Mouse (Mus musculus): Measurements from ENCODE around the gene Msh4.

DNA sequence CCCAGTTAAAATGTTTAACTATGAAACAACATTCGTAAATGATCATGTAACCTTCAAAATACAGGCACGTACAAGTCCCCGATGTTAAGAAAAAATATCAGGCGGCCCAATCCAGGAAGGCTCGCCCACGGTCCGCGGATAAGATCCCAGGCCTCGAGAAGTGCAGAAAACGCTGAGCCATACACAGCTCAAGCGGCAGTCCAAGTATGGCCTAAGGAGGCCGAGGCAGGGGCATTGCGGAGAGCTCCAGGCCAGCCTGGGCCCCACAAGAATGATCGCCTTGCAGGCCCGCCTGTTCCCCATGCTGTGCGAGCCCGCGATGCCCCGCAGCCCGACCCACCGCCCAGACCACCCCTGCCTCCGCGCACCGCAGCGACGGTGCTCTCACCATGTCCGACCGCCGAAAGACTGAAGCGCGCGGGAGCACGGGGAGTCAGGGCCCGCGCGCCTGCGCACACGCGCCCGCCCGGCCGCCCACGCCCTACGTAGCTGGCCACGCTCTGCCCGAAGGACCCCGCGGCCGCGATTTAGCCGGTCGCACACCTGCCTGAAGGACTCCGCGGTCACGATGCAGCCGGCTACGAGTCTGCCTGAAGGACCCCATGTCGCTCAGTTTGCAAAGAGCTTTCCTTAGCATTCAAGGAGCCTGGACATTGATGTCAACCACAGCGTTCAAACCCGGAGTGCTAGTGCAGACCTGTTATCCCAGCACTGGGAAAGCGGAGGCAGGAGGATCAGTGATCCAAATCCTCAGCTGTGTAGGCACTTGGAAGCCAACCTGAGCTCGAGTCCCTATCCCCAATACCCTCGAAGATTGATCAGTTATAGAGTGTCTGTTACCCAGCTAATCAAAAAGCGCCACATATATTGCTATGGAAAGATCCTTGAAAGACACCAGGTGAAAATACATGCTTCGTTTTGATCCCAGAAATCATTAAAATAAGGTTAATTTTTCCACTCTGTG lies 6.9 kb upstream of the Msh4 start, which contains the start of gene Rabggtb:
- no peak for TF ChIP-seq CTCF (IDR thresholded peaks at IDR 0.05; ENCODE audit: control insufficient read depth, insufficient read depth, insufficient read length)
- TF ChIP-seq MYOD1 (IDR thresholded peaks at IDR 0.05; ENCODE audit: control insufficient read depth, insufficient read length, low read depth) = no peak
- peak; percentile 99 for TF ChIP-seq MAX (IDR thresholded peaks at IDR 0.05)

Data from C2C12 (cell line).